Mouse (Mus musculus) adrenal gland, adult (tissue): ENCODE data around the gene Tssc4.
A peak's percentile ranks its signal among the peaks of the same experiment; 100 is the strongest.

Experiments
- DNase-seq, 2 experiments: peaks; one replicate each; pipeline ENCODE4 v3.0.0; 2022 to 2023; ENCODE audit warnings: low spot score in 1 of 2; ENCODE audit not compliant: inconsistent age in 2 of 2

Gene Tssc4

DNA sequence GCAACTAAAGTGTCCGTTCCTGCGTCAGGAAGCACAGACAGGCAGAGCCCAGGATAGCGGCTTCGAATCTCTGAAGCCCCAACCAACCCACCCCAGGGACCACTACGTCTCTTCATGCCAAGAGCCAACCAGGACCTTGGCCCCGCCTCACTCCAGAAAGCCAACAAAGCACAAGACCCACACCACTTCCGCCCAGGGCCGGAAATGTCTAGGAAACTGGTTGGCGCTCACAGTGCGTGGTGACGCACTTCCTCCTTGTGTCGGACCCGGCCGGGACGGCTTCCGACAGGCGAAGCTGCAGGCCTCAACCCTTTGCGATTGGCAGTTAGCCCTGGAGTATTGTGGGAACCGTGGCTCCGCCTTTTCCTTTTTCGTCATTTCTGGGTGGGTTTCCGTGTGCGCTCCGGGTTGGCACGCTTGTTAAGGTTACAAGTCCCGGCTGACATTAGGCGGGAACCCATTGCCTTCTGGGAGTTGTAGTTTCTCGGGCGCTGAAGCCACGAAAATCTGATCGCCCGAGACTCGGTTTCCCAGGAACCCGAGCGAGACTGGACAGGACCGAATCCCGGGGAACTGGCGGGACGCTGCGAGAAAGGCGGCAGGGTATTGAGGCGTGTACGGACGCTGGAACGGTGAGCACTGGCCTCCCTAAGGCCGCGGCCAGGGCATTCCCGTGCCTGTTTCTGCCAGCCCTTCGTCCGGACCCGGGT, at the start of gene Tssc4:
Gene Tssc4 (plus strand): TSS at position 368 of the 710 bp plus-strand sequence.
- peak; percentile 99 for DNase-seq

DNA sequence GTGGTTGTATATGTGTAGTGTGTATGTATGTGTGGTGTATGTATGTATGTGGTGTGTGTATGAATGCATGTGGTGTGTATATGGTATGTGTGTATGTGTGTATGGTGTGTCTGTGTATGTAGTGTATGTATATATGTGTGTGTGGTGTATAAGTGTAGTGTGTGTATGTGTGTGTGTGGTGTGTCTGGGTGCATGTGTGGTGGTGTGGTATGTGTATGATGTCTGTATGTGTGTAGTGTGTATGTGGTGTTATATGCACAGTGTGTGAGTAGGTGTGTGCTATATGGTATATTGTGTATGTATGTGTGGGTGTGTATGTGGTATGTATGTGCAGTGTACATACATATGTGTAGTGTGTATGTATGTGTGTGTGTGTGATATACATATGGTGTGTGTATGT, 49.0 kb upstream of the Tssc4 start:
- no peak for DNase-seq

DNA sequence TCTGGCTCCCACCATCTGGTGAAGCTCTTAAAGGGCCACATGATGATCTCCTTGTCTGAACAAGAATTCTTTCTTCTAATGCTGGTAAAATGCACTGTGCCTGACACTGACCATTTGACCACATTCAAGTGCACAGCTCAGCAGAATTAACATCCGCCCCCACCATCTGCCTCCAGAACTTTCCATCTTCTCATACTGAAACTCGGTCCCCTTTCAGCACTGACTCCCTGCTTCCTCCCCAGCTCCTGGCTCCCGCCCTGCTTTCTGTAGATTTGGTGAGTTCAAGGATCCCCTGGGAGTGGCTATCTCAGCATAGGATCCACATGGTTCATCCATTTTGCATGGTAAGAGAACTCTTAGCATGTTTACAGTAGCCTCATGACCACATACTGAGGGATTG, 48.3 kb upstream of the Tssc4 start:
- DNase-seq = peak in 1 of 2 experiments; percentile 41

DNA sequence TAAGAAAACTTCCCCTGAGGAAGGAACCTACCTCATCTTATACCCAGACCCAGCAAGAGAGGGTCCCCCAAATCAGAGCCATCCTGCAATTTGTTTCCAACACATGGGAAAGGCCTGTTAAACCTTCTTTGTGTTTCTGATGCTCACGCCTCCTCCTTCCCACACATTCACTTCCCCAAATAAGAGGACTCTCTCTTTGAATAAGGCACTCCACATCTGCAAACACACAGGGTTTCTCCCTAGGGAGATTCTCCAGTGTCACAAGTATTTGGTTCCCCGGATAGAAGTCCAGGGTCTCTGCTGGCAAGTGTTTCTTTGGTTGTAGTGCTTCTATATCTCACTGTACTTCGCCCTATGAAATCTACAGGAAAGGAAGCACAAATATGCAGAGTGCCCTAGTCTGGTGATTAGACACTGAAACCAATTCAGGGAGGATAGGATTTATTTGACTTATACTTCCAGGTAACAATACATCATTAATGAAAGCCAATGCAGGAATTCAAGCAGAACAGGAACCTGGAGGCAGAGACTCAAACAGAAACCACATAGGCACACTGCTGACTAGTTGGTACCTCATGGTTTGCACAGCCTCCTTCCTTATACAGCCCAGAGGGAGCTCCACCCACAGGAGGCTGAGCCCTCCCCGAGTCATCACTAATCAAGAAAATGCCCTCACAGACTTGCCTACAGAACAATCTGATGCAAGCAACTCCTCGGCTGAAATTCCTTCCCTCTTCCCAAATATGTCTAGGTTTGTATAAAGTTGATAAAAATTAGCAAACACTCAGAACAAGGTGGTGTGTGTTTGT, 47.5 kb upstream of the Tssc4 start:
- no peak for DNase-seq

DNA sequence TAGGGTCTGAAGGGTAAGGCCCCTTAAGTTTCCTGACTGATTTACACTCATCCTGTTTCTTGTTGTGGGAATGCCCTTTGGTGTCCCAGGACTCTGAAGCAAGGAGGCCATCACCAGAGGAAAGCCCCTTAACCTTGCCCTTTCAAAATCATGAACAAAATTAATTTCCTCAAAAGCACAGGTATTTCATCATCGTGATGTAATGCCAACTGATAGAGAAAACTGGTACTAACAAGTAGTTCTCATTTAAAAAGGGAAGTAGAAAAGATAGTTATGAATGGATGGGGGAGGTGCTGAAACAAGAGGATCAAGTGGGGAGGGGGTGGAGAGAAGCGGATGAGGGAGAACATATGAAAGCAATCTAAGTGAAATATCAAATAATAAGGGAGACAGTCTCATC, 45.5 kb upstream of the Tssc4 start:
- no peak for DNase-seq

DNA sequence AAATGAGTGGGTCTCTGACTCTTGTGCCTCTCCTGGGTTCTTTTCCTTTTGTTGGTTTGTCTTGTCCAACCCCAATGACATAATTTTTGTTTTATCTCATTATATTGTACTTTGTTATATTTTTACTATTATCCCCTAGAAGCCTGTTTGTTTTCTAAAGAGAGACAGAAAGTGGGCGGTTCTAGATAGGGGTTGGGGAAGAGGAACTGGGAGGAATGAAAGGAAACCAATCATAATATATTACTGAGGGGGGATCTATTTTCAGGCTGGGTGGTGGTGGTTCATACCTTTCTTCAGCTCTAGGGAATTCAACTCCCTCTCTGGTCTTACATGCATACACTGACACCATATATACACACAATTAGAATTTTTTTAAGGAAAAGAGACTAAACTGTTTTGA, 44.8 kb upstream of the Tssc4 start:
- no peak for DNase-seq

DNA sequence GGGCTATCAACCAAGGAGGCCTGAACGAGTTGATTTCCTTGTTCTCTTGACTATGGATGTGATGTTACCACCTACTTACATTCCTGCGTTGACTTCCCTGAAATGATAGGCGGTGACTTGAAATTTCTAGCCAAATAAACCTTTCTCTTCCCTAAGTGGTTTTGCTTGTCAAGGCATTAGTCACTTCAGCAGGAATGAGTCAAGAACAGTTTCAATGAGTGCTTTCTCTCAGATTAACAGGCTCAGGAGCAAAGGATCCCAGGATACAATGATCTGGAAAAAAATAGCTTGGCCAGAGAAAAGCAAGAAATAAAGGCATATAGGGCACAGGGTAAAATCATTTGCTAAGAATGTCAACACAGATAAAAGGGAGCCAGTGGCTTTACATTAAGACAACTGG, 43.6 kb upstream of the Tssc4 start:
- DNase-seq = no peak

DNA sequence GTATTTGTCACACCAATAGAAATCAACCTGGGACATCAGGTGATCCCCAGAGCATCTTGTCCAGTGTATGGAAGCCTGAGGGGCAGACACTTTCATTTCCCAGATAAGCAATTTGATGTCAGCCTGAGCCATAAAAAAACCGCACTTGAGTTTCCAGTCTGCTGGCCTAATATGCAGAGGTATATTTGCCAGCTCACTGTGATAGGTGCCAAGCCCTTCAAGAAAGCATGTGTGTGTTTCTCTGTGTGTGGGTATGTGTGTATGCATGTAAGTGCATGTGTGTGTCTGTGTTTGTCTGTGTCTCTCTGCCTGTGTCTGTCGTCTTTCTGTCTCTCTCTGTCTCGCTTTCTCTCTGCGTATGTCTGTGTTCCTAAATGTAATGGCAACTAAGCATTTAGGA, 41.9 kb upstream of the Tssc4 start:
- no peak for DNase-seq

DNA sequence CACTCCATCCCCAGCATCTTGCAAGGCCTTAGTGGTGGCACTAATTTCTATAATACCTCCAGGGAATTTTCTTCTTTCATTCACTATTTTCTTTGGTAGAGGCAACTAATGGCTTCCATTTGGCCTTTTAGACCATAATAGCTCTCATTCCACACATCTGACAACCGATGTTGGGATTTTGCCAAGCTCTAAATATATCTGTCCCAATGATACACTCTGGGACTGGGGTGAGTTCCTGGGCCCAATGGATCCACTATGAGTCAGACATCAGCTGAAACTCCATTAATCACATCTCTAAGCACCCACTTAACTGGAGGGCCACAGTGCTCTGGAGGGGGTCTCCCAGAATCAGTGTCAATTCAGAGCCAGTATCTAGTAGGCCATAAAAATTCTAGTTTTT, 37.2 kb upstream of the Tssc4 start:
- DNase-seq = peak; percentile 44 to 81

DNA sequence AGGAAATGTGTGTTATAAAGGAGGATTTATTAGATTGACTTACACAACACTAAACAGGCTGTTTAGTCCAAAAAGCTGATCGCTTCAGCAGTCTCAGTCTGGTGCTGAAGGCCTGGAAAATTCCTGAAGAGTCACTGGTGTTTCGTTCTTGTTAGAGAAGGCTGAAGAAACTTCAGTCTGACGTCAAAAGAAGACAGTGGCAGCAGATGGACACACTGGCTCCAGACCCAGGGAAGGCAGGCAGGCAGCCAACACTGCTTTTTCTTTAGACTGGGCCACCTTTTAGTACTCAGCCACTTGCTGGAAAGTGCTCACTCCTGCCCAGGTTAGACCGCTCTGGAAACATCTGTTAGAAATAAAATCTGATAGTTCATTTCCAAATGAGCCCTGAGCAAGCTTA, 35.5 kb upstream of the Tssc4 start:
- peak; percentile 27 to 70 for DNase-seq

DNA sequence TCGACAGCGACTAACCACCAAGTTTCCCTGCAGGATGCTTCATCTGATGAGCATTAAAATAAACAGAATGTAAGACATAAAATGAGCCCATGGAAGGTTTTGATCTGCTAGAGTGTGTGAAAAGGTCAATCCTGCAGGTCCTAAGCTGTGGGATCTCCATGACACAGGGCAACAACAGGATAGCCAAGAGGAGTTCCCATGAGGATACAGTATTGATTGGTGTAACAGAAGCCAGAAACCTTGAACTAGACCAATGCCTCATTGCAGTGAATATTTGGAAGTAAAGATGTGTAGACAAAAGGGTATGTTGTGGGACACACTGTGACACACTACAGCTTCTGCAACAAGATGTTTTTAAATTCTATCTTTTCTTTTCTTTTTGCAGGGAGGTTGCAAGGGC, 34.9 kb upstream of the Tssc4 start:
- DNase-seq = no peak

DNA sequence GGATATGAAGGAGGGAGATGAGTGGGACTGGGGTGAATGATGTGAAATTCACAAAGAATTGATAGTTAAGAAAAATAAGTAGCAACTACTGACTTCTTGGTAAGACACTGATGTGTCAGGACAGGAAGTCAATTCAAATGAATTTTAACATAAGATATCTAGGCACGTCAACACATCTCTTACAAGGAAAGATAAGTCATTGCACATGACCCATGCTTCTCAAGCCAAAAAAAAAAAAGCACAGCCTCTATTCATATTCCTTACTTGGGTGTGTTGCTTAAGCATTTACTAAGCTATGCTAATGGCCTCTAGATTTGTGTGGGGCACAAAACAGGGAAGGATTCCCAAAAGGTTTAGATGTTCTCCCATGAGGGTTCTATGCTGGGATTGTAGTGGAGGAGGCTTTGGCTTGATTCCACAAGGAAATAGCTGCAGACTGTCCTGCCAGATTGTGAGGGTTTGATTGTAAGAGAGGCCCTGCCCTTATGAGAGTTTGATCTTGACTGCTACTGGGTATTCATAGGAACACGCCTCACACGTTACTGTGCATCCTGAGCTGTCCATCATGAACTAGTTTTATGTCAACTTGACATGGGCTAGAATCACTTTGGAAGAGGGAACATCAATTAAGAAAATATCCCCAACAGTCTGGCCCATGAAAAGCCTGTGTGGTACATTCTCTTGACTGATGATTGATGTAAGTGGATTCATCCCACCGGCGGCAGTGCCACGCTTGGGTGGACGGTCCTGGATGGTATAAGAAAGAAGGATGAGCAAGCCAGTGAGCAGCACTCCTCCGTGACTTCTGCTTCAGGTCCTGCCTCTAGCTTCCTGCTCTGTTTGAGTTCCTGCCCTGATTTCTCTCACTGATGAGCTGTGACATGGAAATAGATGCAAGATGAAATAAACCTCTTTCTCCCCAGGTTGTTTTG, 34.3 kb upstream of the Tssc4 start:
- peak in 1 of 2 experiments; percentile 37 for DNase-seq

DNA sequence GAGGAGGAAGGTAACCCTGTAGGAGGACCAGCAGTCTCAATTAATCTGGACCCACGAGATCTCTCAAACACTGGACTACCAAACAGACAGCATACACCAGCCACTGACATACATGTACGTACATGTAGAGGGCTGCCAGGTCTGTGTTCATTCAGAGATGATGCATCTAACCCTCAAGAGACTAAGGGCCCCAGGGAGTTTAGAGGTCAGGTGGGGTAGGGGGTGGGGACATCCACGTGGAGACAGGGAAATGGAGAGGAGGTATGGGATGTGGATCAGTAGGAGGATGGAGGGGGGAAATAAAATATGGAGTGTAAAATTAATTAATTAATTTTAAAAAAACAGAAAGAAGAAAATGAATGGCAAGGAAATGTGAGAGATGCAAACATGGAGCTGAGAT, 32.3 kb upstream of the Tssc4 start:
- no peak for DNase-seq

DNA sequence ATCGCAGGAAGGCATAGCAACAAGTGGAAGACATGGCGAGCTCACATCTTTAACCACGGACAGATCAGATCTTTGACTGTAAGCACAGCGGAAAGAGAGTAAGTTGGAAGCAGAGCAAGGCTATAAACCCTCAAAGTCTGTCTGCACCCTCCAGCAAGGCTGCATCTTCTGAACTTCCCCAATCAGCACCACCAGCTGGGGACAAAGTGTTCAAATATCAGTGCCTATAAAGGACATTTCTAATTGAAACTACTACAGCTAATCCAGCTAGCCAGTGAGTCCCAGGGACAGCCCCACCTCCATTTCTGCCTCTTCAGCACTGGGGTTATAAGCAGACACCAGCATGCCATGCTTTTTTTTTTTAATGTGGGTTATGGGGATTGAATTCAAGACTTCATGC, 31.7 kb upstream of the Tssc4 start:
- DNase-seq = no peak

DNA sequence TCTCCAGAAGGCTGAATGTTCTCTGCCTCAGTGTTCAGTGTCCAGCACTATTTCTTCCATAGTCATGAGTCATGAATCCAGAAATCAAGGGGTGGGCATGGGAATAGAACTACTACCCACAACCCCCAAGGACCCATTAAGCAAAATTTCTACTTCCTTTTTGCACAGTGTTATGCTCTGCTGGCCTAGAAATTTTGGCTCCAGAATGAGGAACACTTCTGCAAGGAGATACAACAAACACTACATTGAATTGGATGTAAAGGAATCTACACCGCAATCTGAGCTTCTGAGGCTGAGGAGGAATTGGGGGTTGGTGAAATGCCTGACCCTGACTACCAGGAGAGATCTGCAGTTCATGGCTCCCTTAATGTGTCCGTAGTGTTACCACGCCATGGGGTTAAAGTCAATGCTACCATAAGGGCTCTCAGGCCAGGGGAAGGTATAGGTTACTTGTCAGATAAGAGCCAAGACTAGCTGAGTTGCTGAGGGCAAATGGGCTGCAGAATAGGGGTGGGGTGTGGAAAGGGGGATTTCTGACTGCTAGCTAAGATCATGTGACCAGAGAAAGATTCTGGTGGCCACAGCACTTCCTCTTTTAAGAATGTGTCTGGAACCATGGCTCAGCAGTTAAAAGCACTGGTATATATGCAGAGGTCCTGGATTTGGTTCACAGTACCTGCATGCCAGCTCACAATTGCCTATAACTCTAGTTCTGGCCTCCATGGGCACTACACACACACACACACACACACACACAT, 30.7 kb upstream of the Tssc4 start:
- DNase-seq = no peak

DNA sequence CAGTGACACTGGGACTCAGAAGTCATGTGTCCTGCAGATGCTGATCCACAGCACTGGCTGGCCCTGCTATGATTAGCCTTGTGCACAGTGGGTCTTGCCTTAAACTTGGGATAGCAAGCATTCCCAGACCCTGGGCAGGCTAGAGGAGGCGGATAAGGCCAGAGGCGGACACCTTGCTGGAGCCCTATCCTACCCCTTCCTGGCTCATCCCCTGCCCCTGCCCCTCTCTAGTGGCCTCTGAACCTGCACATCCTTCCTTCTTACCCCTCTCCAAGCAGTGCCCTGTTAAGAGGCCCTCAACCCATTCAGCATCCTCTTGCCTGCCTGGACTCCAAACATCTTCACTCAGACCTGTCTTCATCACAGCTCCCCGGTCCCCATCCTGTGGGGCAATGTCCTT, 28.5 kb upstream of the Tssc4 start:
- DNase-seq = no peak

DNA sequence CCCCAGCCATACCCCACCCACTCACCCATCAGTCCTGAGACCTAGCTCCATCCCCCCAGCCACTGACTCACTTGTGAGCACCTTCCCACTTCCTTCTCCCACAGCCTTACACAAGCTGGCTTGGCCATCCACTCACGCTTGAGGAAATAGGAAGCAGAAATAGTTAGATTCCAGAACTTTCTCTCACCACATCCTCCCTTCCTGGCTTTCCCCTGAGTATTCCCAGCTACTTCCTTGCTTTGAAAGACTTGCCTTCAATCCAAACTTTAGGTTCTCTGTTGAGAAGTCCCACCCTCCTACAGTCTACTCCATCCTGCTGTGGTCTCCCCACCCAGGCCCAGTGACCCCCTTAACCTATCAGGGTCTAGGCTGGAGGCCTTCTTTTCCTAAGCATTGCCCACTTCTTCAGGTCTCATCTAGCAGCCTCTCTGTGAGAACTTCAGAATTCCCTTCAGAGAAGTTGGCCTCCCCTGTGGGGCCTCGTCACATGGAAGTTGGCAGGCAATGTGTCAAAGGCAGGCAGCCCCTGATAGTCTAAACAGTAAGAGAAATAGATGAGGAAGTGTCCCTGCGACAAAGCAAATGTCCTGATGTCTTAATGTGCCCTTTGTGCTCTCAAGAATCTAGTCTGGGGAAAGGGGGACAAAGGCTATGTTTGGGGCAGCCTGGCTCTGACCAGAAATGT, 27.8 kb upstream of the Tssc4 start:
- DNase-seq = peak in 1 of 2 experiments; percentile 59

DNA sequence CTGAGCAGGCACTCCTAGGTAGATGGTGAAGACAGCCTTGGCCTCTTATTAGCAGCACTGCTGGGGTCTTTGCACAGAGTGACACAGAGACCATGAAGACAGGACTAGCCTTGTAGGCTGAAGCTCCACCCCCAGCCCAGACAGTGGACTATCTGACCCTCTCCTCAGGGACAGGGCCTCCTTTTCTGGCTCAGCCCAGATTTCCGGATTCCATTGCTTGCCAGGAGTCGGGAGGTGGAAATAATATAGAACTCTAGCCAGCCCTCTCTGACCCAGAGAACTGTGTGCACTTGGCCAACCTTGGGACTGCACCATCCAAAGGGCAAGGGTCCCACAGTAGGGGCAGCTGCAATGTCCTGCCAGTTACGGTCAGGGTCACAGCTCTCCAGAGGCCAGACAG, 27.0 kb upstream of the Tssc4 start:
- DNase-seq = peak; percentile 82 to 92

DNA sequence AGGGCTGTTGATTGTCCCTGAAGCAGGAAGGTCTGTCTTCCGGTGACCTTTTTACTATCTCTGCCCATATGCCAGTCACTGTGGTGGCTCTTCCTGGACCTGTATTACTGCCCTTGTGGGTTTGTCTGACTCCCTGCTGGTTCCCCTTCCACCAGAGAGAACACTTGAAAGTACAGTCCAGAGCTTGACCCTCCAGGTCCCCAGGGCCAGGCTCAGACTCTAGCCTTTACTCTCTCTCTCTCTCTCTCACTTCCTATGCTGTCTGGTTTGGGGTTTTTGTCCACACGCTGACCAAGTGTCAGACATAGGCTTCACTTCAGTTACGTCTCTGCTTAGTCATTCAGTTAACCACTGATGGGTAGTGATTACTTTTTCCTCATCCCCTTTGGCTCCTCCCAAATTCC, 26.1 kb upstream of the Tssc4 start:
- DNase-seq = peak; percentile 29 to 63
